Mouse (Mus musculus) hindbrain, embryonic 14.5 days (tissue): ENCODE measurements at regions not wholly inside any gene's neighbourhood (a gene's known extent, or its start where the extent isn't known, plus 50 kb on each side); places are given as distances from the start of the nearest gene placed in this dataset.
"Not testable (repeated sequence)": the region's sequence is repeated elsewhere in the genome, so short reads cannot be mapped to it uniquely, and the experiment has no call there.

Source experiments
- ATAC-seq: fragments of 200-750 bp; cut with Nextera tagmentation; 2 replicates; pipeline ENCODE4 v1.8.0; 2017; ENCODE audit warnings: moderate number of reproducible peaks, mild to moderate bottlenecking, moderate TSS enrichment, moderate library complexity; ENCODE audit not compliant: low FRiP score
- DNase-seq: peaks from one replicate; pipeline ENCODE4 v3.0.0-alpha.2; 2015; ENCODE audit warnings: low spot score
- H3K27ac ChIP-seq: fragments of 300-500 bp; sonication (generic); 2 replicates; pipeline ENCODE4 v1.5.1; 2014; ENCODE audit warnings: mild to moderate bottlenecking, moderate library complexity
- H3K27me3 ChIP-seq: fragments of 300-500 bp; sonication (generic); 2 replicates; pipeline ENCODE4 v1.6.1; 2014; ENCODE audit warnings: mild to moderate bottlenecking, low read length, mixed read lengths; ENCODE audit not compliant: control insufficient read depth, insufficient read depth
- H3K36me3 ChIP-seq: fragments of 300-500 bp; sonication (generic); replicated peaks from 2 replicates; pipeline ENCODE4 v1.6.1; 2014; ENCODE audit not compliant: control insufficient read depth, insufficient read depth
- H3K4me1 ChIP-seq: fragments of 300-500 bp; sonication (generic); replicated peaks from 2 replicates; pipeline ENCODE4 v1.6.1; 2014; ENCODE audit warnings: antibody characterized with exemption, low read length, mixed read lengths; ENCODE audit not compliant: control insufficient read depth, insufficient read depth
- H3K4me2 ChIP-seq: fragments of 300-500 bp; sonication (generic); replicated peaks from 2 replicates; pipeline ENCODE4 v1.6.1; 2014; ENCODE audit warnings: mild to moderate bottlenecking, moderate library complexity
- H3K4me3 ChIP-seq: fragments of 300-500 bp; sonication (generic); replicated peaks from 2 replicates; pipeline ENCODE4 v1.5.1; 2014; ENCODE audit warnings: mild to moderate bottlenecking, low read length
- H3K9ac ChIP-seq: fragments of 300-500 bp; sonication (generic); 2 replicates; pipeline ENCODE4 v1.6.1; 2014
- H3K9me3 ChIP-seq: fragments of 300-500 bp; sonication (generic); 2 replicates; pipeline ENCODE4 v1.6.1; 2016; ENCODE audit warnings: low read length; ENCODE audit not compliant: control insufficient read depth
- WGBS: fragments of 180-500 bp; shearing (Covaris S2); extraction: QIAGEN DNeasy Blood & Tissue Kit; methylation state at CpG from one replicate; pipeline ENCODE4 v1.1.7; 2014; 5-methylcytosine and 5-hydroxymethylcytosine counted together

GRCm38 (mm10) chr7:60733331-60733994 is 593.4 kb upstream of the Snrpn start:
- not testable (repeated sequence) for H3K4me1 ChIP-seq, H3K9me3 ChIP-seq, H3K36me3 ChIP-seq, H3K27me3 ChIP-seq, H3K9ac ChIP-seq
- Histone ChIP-seq H3K4me2 (peak overlapping the region; percentile 35), H3K27ac (peak overlapping the region; percentile 35; the same call in 1 of the 2 replicates), H3K4me3 (peak overlapping the region; percentile 12)
- peak; percentile 84 for ATAC-seq
- DNase-seq = peak; percentile 36
- WGBS = 51% methylated on average over 20 of the region's 20 CpGs

GRCm38 (mm10) chr7:60728108-60728721 is 588.2 kb upstream of the Snrpn start:
- not testable (repeated sequence) for H3K27me3 ChIP-seq, H3K9ac ChIP-seq, H3K36me3 ChIP-seq, H3K4me3 ChIP-seq, H3K27ac ChIP-seq, H3K4me1 ChIP-seq, H3K4me2 ChIP-seq, H3K9me3 ChIP-seq
- DNase-seq (peak; percentile 68), ATAC-seq (peak; percentile 59; the same call in 1 of the 2 replicates)
- WGBS = 17% methylated on average over 5 of the region's 5 CpGs
